Mouse (Mus musculus): ENCODE measurements around the gene Abca1.

Gene Abca1

DNA sequence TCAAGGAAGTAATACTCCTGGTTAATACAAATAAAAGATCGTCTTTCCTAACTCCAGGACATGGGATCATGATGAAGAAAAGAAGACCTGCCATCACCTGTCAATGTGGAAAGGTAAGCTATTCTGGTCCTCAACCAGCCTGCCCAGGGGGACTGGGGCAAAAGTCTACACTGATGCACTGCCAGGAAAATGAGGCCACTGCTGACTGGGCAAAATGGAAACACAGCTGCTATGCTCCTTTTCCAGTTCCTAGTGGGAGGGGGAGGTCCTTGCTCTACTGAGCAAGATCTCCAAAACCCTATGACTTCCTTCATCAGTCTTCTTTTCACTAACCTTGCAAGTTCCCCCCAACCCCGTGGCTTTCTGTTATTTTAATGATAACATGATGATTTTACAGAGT is 73.1 kb downstream of the Abca1 start:
- no peak for DNase-seq (ENCODE audit: low read depth in 1 of 2, low spot score in 2 of 2)

DNA sequence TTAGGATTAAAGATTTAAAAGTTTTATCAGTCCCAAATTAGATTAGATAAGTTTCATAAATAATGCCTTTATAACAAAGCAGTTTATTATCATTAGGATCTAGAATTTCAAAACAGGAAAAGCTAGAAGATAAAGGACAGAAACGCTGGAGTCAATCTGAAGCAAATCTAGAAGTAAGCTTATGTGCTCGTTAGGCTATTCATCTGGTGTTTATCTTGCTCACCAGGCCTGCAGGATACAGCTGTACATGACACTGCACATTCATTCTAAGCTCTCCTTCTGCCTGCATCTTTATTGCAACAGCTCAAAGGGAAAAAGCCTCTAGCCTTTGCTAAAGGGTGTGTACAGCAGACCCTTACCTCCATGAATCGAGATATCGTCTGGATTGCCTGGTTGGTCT is 74.1 kb downstream of the Abca1 start:
- no peak for DNase-seq (ENCODE audit: low read depth in 1 of 2, low spot score in 2 of 2)

DNA sequence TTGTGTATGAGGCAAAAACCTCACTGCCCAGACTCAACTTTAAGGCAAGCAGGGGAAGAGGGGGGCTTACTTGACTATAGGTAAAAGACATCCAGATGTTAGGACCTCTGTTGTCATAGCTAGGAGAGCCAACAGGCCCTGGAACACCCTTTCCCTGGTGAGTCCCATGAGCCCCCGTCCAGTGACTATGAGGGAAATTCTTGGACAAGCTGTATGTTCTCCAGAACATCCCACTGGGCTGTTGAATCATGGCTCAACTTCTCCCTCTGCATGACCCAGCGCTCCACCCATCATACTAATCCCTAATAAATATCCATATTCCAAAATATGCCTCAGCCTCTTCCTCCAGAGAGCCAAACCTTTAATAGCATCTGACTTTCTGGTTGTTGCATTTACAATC is 76.6 kb downstream of the Abca1 start:
- no peak for DNase-seq (ENCODE audit: low read depth in 1 of 2, low spot score in 2 of 2)

- DNase-seq (ENCODE audit: low read depth in 1 of 2, low spot score in 2 of 2): no peak
Observed at GRCm38 (mm10) chr4:53082451-53082850, 77.2 kb downstream of the Abca1 start.

GRCm38 (mm10) chr4:53081851-53082250 is 77.8 kb downstream of the Abca1 start:
- DNase-seq (ENCODE audit: low read depth in 1 of 2, low spot score in 2 of 2): no peak

GRCm38 (mm10) chr4:53080290-53080689 is 79.4 kb downstream of the Abca1 start:
- no peak for DNase-seq (ENCODE audit: low read depth in 1 of 2, low spot score in 2 of 2)

GRCm38 (mm10) chr4:53078793-53079310 is 80.8 kb downstream of the Abca1 start:
- DNase-seq (ENCODE audit: low read depth in 1 of 2, low spot score in 2 of 2): no peak

DNA sequence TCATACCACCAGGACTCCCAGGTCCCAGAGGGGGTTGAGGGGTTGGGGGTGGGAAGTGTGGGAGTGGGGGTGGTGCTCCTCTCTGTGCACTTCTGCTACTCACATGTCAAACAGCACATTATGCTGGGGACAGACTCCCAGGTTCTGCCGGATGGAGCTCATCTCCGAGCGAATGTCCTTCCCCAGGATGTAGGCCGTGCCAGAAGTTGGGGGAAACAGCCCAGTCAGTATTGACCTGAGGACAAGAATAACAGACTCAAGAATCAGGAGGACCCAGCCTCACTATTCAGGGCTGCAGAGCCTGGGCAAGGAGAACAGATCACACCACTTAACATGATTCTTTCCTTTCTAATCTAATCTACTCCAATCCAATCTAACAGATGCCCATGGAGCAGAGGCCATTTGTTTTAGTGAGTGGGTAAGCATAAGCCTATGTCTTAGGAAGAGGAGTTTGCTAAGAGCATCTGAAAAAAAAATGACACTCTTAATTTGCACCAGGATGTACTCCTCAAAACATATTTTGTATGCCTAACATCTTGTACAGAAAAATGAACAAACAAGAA is 82.8 kb downstream of the Abca1 start:
- no peak for DNase-seq (ENCODE audit: low read depth in 1 of 2, low spot score in 2 of 2)

GRCm38 (mm10) chr4:53073025-53073424 is 86.7 kb downstream of the Abca1 start:
- no peak for DNase-seq (ENCODE audit: low read depth in 1 of 2, low spot score in 2 of 2)

DNA sequence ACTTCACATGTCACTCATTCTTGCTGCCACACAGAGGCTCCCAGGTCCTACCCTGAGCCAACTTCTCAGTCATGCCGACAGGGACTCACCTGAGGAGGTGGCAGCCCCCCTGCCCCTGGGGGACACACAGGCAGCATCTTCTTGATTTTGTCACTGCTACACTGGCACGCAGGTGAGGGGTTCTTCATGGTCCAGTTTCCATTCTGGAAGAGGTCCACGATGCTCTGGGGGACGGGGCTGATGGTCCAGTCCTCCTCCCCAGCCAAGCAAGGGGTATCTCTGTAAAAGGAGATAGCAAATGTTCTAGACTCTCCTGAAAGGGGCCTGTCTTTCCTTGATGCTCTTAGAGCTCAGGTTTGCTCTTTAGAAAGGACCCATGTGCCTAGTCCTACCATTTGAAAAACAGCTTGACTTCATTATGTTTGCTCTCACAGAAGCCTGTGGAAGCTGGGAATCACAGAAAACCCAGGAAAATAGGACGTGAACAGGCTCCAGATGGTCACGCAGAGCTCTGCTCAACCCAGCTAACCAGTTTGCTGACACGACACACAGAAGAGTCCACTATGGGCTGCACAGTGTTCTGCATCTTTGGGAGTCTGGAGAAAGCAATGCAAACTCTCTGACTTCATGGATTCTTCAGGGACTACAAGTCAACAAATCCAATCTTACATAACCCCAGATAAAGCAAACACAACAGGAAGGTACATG is 97.2 kb downstream of the Abca1 start:
- no peak for DNase-seq (ENCODE audit: low read depth in 1 of 2, low spot score in 2 of 2)

DNA sequence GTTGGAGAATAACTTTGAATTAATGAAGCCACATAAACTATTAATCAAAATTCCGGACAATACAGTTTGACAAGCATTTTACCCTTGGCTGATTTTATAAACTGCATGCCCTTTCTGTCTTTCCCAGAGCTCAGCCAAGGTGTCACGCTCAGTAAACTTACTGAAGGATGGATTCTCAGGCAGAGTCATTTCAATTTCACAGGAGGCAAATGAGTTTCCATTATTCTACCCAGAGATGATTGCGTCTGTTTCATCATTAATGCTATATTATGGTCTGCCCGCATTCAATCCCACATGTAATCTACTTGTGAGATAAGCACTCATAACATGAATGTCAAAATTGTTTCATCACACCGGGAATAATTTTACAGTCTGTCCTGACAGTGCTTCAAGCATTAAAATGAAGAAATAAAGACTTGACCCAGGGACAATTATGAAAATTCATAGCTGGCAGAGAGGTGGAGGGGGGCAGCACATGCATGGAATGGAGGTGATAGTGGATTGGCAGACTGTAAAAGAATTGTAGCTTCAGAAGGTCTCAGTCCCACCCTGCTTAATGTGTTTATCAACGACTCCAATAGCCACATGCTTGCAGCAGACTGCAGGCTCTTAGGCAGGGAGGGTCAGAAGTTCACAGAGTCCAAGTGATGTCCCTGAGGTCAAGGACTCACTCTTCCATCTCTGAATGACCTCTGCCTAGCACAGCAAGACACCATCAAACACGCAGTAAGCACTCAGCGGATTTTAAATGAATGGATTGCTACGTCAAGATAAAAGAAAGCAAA is 113.3 kb downstream of the Abca1 start:
- DNase-seq (ENCODE audit: low read depth in 1 of 2, low spot score in 2 of 2): no peak

- DNase-seq (ENCODE audit: low read depth in 1 of 2, low spot score in 2 of 2): no peak
Observed at GRCm38 (mm10) chr4:53045807-53046206, 113.9 kb downstream of the Abca1 start.

DNA sequence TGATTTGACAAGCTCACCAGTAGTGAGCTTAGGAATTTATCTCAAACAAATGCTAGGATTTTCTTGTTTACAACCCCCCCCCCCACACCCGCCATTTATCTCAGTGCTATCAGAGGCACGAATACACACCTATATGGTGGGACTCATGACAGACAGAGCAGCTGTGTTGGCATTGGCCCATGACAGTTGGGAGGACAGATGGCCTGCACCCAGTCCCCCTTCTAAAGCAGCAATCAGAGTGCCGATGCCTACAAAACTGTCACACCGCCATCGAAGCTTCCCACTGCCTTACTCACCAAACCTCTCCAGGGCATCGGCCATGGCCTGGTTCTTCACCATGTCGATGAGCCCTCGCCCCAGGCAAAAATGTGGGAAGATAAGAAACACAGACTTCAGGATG is 115.9 kb downstream of the Abca1 start:
- DNase-seq (ENCODE audit: low read depth in 1 of 2, low spot score in 2 of 2): no peak

- DNase-seq (ENCODE audit: low read depth in 1 of 2, low spot score in 2 of 2): no peak
Observed at GRCm38 (mm10) chr4:53030326-53030948, 129.3 kb downstream of the Abca1 start.

GRCm38 (mm10) chr4:53027811-53028210 is 131.9 kb downstream of the Abca1 start:
- DNase-seq (ENCODE audit: low read depth in 1 of 2, low spot score in 2 of 2): no peak

GRCm38 (mm10) chr4:53024397-53024796 is 135.3 kb downstream of the Abca1 start:
- no peak for DNase-seq (ENCODE audit: low read depth in 1 of 2, low spot score in 2 of 2)

DNA sequence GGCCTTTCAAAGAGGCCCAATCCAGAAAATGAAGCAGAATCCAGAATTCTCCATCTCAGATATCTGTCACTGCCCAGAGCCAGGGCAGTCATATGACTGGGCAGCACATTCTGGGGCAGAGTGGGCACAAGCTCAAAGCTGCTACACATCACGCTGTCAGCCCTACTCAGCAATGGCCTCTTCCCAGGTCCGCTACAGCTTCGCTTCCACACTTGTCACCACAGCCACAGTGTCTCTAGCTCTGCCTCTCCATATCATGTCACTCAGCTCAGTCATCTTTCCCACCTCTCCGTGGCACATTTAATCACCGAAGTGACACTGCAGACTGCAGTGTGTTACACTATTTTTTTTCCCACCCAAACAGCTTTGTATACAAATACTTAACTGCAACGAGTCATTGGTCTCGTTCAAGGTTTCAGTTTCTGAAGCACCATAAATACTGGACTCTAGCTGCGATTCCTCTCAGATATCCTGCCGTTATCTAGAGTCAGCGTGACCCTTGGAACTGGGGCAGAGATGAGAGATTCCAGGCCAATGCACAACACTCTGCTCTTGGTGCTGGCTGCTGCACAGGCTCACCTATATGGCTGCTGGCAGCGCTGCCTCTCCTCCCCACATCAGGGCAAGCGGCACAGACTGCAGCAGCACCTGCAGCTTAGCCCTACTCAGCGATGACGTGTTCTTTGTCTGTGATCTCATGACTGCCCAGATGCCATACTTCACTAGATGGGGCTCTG is 136.3 kb downstream of the Abca1 start:
- no peak for DNase-seq (ENCODE audit: low read depth in 1 of 2, low spot score in 2 of 2)

DNA sequence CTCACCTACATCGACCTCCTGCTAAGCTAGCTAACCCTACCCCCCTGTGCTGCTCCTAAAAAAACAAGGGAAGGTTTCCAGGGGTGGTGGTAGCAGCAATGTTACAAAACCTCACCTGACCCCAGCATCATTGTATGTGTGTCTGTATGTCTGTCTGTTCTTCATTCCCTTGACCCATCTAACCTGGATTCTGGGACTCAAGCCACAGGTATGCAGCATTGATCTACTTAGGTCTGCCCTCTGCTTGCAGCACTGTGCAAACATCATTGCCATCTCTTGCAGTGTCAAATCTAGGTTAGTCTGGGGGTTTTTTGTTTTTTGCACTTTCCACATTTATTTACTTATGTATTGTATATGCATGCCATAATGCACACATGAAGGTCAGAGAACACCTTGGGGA is 141.3 kb downstream of the Abca1 start:
- no peak for DNase-seq (ENCODE audit: low read depth in 1 of 2, low spot score in 2 of 2)

DNA sequence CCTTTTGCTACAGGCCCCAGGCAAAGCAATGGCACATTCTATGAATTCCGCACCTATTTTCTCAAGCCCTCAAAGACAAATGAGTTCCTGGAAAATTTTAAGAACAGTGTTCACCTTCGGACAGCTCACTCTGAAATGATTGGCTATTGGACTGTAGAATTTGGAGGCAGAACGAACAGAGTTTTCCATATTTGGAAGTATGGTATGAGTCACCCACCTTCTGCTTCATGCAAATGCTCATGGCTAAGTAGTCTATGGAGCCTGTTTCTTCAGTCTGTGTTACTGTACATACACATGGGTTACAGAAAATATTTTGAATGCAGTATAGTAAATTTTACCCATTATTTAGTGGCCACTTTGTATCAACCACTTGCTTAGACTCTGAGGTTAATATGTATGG is 144.7 kb downstream of the Abca1 start:
- DNase-seq (ENCODE audit: low read depth in 1 of 2, low spot score in 2 of 2): no peak

DNA sequence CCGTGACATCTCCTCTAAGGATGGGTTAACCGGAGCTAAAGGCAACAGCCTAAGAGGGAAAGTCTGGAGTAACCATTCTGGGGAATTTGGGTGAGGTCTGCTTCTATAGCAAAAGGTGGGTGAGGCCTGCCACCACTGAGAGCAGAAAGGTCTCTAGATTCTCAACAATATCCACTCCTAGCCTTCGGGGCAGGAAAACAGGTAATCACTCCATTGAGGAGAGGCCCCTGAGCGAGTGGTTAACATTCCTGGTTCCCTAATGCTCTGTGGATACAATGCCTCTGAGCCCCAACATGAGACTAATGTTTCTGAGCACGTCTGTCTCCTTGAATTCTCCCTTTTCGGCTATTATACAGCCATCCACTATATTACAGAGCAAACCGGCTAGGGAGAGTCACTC is 145.3 kb downstream of the Abca1 start:
- DNase-seq (ENCODE audit: low read depth in 1 of 2, low spot score in 2 of 2): no peak

GRCm38 (mm10) chr4:53011732-53012361 is 147.8 kb downstream of the Abca1 start, which contains the start of gene Nipsnap3b:
Gene Nipsnap3b (plus strand): TSS chr4:53011880.
- peak; percentile 84 to 91 for DNase-seq (ENCODE audit: low read depth in 1 of 2, low spot score in 2 of 2)
